Mouse (Mus musculus): Measurements from ENCODE around the gene Olfr679. TPM values are rescaled to one million over a fixed set of nuclear protein-coding genes. Genes with fewer than 3 reads are reported as not detected.

Gene Olfr679
- polyA plus RNA-seq (2012; rRNA removed; ENCODE audit: low replicate concordance): not detected in 2 replicates

GRCm38 (mm10) chr7:105080905-105081304 lies at the start of gene Olfr679:
Olfr679 (plus strand) TSS chr7:105081205.

GRCm38 (mm10) chr7:105032398-105032797 lies 48.6 kb upstream of the Olfr679 start, which contains the start of gene Olfr676:
Olfr676 (plus strand) TSS chr7:105032698.

GRCm38 (mm10) chr7:105064175-105064574 lies 16.8 kb upstream of the Olfr679 start, which contains the start of gene Olfr678:
Olfr678 (plus strand) TSS chr7:105064475.

GRCm38 (mm10) chr7:105092717-105093116 lies 11.7 kb downstream of the Olfr679 start, which contains the start of gene Olfr680-ps1:
Olfr680-ps1 (minus strand) TSS chr7:105092817.

GRCm38 (mm10) chr7:105116536-105116935 lies 35.5 kb downstream of the Olfr679 start, which contains the start of gene Olfr681:
Olfr681 (plus strand) TSS chr7:105116836.

Other genes starting within 250 kb of the Olfr679 start
- gene Usp17lb, start 238.6 kb upstream of the Olfr679 start, polyA plus RNA-seq (2012; rRNA removed; ENCODE audit: low replicate concordance): not detected in 2 replicates
- not detected in 2 replicates for gene Usp17la, start 224.2 kb upstream of the Olfr679 start, polyA plus RNA-seq (2012; rRNA removed; ENCODE audit: low replicate concordance)
- not detected in 2 replicates for gene Olfr665, start 203.2 kb upstream of the Olfr679 start, polyA plus RNA-seq (2012; rRNA removed; ENCODE audit: low replicate concordance)
- gene Olfr666, start 185.3 kb upstream of the Olfr679 start, polyA plus RNA-seq (2012; rRNA removed; ENCODE audit: low replicate concordance): not detected in 2 replicates
- gene Olfr667, start 159.7 kb upstream of the Olfr679 start, polyA plus RNA-seq (2012; rRNA removed; ENCODE audit: low replicate concordance): not detected in 2 replicates
- gene Olfr668, start 153.1 kb upstream of the Olfr679 start, polyA plus RNA-seq (2012; rRNA removed; ENCODE audit: low replicate concordance): not detected in 2 replicates
- gene Olfr669, start 147.0 kb upstream of the Olfr679 start, polyA plus RNA-seq (2012; rRNA removed; ENCODE audit: low replicate concordance): not detected in 2 replicates
- not detected in 2 replicates for gene Olfr670, start 118.6 kb upstream of the Olfr679 start, polyA plus RNA-seq (2012; rRNA removed; ENCODE audit: low replicate concordance)
- gene Olfr671, start 102.1 kb upstream of the Olfr679 start, polyA plus RNA-seq (2012; rRNA removed; ENCODE audit: low replicate concordance): not detected in 2 replicates
- gene Olfr672, start 79.2 kb upstream of the Olfr679 start, polyA plus RNA-seq (2012; rRNA removed; ENCODE audit: low replicate concordance): not detected in 2 replicates
- gene Olfr675, start 52.7 kb upstream of the Olfr679 start, polyA plus RNA-seq (2012; rRNA removed; ENCODE audit: low replicate concordance): not detected in 2 replicates
- gene Olfr676, start 48.5 kb upstream of the Olfr679 start, polyA plus RNA-seq (2012; rRNA removed; ENCODE audit: low replicate concordance): not detected in 2 replicates
- gene Olfr677, start 29.8 kb upstream of the Olfr679 start, polyA plus RNA-seq (2012; rRNA removed; ENCODE audit: low replicate concordance): not detected in 2 replicates
- gene Olfr678, start 16.7 kb upstream of the Olfr679 start, polyA plus RNA-seq (2012; rRNA removed; ENCODE audit: low replicate concordance): not detected in 2 replicates
- not detected in 2 replicates for gene Olfr680-ps1, start 11.6 kb downstream of the Olfr679 start, polyA plus RNA-seq (2012; rRNA removed; ENCODE audit: low replicate concordance)
- not detected in 2 replicates for gene Olfr681, start 35.6 kb downstream of the Olfr679 start, polyA plus RNA-seq (2012; rRNA removed; ENCODE audit: low replicate concordance)
- gene Olfr683, start 65.8 kb downstream of the Olfr679 start, polyA plus RNA-seq (2012; rRNA removed; ENCODE audit: low replicate concordance): not detected in 2 replicates
- not detected in 2 replicates for gene Olfr684, start 82.4 kb downstream of the Olfr679 start, polyA plus RNA-seq (2012; rRNA removed; ENCODE audit: low replicate concordance)
- not detected in 2 replicates for gene Olfr685, start 104.8 kb downstream of the Olfr679 start, polyA plus RNA-seq (2012; rRNA removed; ENCODE audit: low replicate concordance)
- not detected in 2 replicates for gene Olfr686, start 126.3 kb downstream of the Olfr679 start, polyA plus RNA-seq (2012; rRNA removed; ENCODE audit: low replicate concordance)
- not detected in 2 replicates for gene Olfr688, start 206.9 kb downstream of the Olfr679 start, polyA plus RNA-seq (2012; rRNA removed; ENCODE audit: low replicate concordance)
- not detected in 2 replicates for gene Olfr689, start 230.0 kb downstream of the Olfr679 start, polyA plus RNA-seq (2012; rRNA removed; ENCODE audit: low replicate concordance)

All from duodenum, adult 2 months (tissue).